Mouse (Mus musculus): ENCODE measurements around the gene Itgav. TPM values are rescaled to one million over a fixed set of nuclear protein-coding genes. Genes with fewer than 3 reads are reported as not detected.

The Itgav gene
- polyA plus RNA-seq, 1 experiment: 17.5 TPM

- peak; percentile 47 to 57 for DNase-seq (ENCODE audit: low read depth in 1 of 2, low spot score in 2 of 2)
- peaks cover 12% of the 10 kb centered on the region for H3K36me3 ChIP-seq (ENCODE audit: control insufficient read depth, insufficient read depth, low read length)
- H3K4me3 ChIP-seq (ENCODE audit: extremely low read depth, insufficient read depth, insufficient read length): no peak overlapping the region
- 44% methylated on average over 7 of the region's 7 CpGs for WGBS
- H3K27me3 ChIP-seq (ENCODE audit: control insufficient read depth, insufficient read depth, low read length): no peaks in the 10 kb centered on the region
- H3K27ac ChIP-seq (ENCODE audit: insufficient read depth, low read length): no peak overlapping the region
- H3K4me1 ChIP-seq (ENCODE audit: control insufficient read depth, insufficient read depth, insufficient read length): peaks cover 3% of the 10 kb centered on the region; the same call in 1 of the 2 replicates
- no peak for TF ChIP-seq POLR2A (IDR thresholded peaks at IDR 0.05; ENCODE audit: low read depth, low read length)
- TF ChIP-seq CTCF (IDR thresholded peaks at IDR 0.05; ENCODE audit: extremely low read depth, insufficient read depth, insufficient read length, insufficient replicate concordance): no peak
Measured at GRCm38 (mm10) chr2:83762106-83762855, 38.1 kb downstream of the Itgav start.

GRCm38 (mm10) chr2:83766058-83766457 is 41.9 kb downstream of the Itgav start:
- no peak for TF ChIP-seq POLR2A (IDR thresholded peaks at IDR 0.05; ENCODE audit: low read depth, low read length)
- TF ChIP-seq CTCF (IDR thresholded peaks at IDR 0.05; ENCODE audit: extremely low read depth, insufficient read depth, insufficient read length, insufficient replicate concordance): no peak
- 88% methylated on average over 6 of the region's 6 CpGs for WGBS

DNA sequence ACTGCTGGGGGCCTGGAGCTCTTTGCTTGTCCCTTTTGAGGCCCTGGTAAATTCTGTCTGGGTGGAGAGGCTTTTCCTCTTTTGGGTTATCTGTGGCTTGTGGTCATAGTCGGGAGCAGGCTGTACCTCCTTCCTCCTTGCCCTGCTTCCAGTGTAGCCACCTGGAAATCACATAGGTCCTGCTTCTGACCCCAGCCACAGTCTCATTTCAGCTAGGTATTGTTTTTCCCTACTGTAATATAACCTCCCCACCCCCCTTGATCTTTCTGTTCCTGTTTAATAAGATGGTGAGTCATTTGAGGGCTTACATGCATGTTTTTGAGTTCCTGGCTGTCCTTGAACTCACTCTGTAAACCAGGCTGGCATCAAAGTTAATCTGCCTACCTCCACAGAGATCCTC is 42.7 kb downstream of the Itgav start:
- 9% methylated on average over 1 of the region's 1 CpGs for WGBS
- peaks cover 14% of the 10 kb centered on the region for H3K36me3 ChIP-seq (ENCODE audit: control insufficient read depth, insufficient read depth, low read length)

More at GRCm38 (mm10) chr2:83766058-83766457, 41.9 kb downstream of the Itgav start:
- Histone ChIP-seq H3K27ac (ENCODE audit: insufficient read depth, low read length) (no peak overlapping the region), H3K36me3 (ENCODE audit: control insufficient read depth, insufficient read depth, low read length) (peaks cover 14% of the 10 kb centered on the region), H3K27me3 (ENCODE audit: control insufficient read depth, insufficient read depth, low read length) (no peaks in the 10 kb centered on the region), H3K4me1 (ENCODE audit: control insufficient read depth, insufficient read depth, insufficient read length) (peaks cover 3% of the 10 kb centered on the region; the same call in 1 of the 2 replicates), H3K4me3 (ENCODE audit: extremely low read depth, insufficient read depth, insufficient read length) (no peak overlapping the region)
- no peak for DNase-seq (ENCODE audit: low read depth in 1 of 2, low spot score in 2 of 2)

GRCm38 (mm10) chr2:83768311-83769047 is 44.3 kb downstream of the Itgav start:
- no peak for TF ChIP-seq POLR2A (IDR thresholded peaks at IDR 0.05; ENCODE audit: low read depth, low read length)
- TF ChIP-seq CTCF (IDR thresholded peaks at IDR 0.05; ENCODE audit: extremely low read depth, insufficient read depth, insufficient read length, insufficient replicate concordance): no peak
- Histone ChIP-seq H3K4me1 (ENCODE audit: control insufficient read depth, insufficient read depth, insufficient read length) (no peaks in the 10 kb centered on the region), H3K27me3 (ENCODE audit: control insufficient read depth, insufficient read depth, low read length) (no peaks in the 10 kb centered on the region), H3K27ac (ENCODE audit: insufficient read depth, low read length) (no peak overlapping the region), H3K4me3 (ENCODE audit: extremely low read depth, insufficient read depth, insufficient read length) (no peak overlapping the region), H3K36me3 (ENCODE audit: control insufficient read depth, insufficient read depth, low read length) (peaks cover 18% of the 10 kb centered on the region)
- 84% methylated on average over 4 of the region's 4 CpGs for WGBS
- DNase-seq (ENCODE audit: low read depth in 1 of 2, low spot score in 2 of 2): no peak

More for the DNA sequence above, 42.7 kb downstream of the Itgav start:
- TF ChIP-seq POLR2A (IDR thresholded peaks at IDR 0.05; ENCODE audit: low read depth, low read length): no peak
- no peak for TF ChIP-seq CTCF (IDR thresholded peaks at IDR 0.05; ENCODE audit: extremely low read depth, insufficient read depth, insufficient read length, insufficient replicate concordance)
- H3K4me1 ChIP-seq (ENCODE audit: control insufficient read depth, insufficient read depth, insufficient read length): peaks cover 3% of the 10 kb centered on the region; the same call in 1 of the 2 replicates
- DNase-seq (ENCODE audit: low read depth in 1 of 2, low spot score in 2 of 2): no peak
- no peak overlapping the region for H3K4me3 ChIP-seq (ENCODE audit: extremely low read depth, insufficient read depth, insufficient read length)
- H3K27ac ChIP-seq (ENCODE audit: insufficient read depth, low read length): no peak overlapping the region
- no peaks in the 10 kb centered on the region for H3K27me3 ChIP-seq (ENCODE audit: control insufficient read depth, insufficient read depth, low read length)

DNA sequence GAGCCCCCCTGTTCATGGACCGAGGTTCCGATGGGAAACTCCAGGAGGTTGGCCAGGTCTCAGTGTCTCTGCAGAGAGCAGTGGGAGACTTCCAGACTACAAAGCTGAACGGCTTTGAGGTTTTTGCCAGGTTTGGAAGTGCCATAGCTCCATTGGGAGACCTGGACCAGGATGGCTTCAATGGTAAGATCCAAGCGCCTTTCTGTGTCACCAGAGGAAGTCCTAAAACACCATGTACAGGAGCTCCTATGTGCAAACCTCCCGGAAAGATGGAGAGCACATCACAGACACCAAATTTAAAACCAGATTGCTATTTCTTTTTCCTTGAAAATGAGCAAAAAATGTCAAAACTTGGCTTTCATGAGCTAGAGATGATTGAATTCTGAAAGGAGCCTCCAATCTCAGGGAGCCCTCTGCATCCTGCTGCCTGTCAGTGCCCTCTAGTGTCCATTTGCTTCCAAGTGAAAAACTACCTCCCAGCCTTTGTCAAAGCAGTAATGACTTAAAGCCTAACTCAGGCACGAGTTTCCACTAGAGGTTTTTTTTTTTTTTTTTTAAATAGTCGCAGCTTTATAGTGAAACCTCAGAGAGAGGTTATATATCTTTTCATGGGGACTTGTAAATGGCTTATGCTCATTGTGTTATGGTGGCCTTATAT is 47.1 kb downstream of the Itgav start:
- H3K27ac ChIP-seq (ENCODE audit: insufficient read depth, low read length): no peak overlapping the region
- H3K36me3 ChIP-seq (ENCODE audit: control insufficient read depth, insufficient read depth, low read length): peaks cover 15% of the 10 kb centered on the region
- TF ChIP-seq CTCF (IDR thresholded peaks at IDR 0.05; ENCODE audit: extremely low read depth, insufficient read depth, insufficient read length, insufficient replicate concordance) (peak; percentile 79; the same call in 1 of the 2 replicates), POLR2A (IDR thresholded peaks at IDR 0.05; ENCODE audit: low read depth, low read length) (no peak)
- no peaks in the 10 kb centered on the region for H3K4me1 ChIP-seq (ENCODE audit: control insufficient read depth, insufficient read depth, insufficient read length)
- DNase-seq (ENCODE audit: low read depth in 1 of 2, low spot score in 2 of 2): peak; percentile 33 to 44
- 59% methylated on average over 7 of the region's 7 CpGs for WGBS
- H3K4me3 ChIP-seq (ENCODE audit: extremely low read depth, insufficient read depth, insufficient read length): no peak overlapping the region
- H3K27me3 ChIP-seq (ENCODE audit: control insufficient read depth, insufficient read depth, low read length): no peaks in the 10 kb centered on the region

GRCm38 (mm10) chr2:83791330-83792073 is 67.3 kb downstream of the Itgav start:
- 94% methylated on average over 20 of the region's 20 CpGs for WGBS

More at GRCm38 (mm10) chr2:83791330-83792073, 67.3 kb downstream of the Itgav start:
- no peak for DNase-seq (ENCODE audit: low read depth in 1 of 2, low spot score in 2 of 2)
- no peak overlapping the region for H3K4me3 ChIP-seq (ENCODE audit: extremely low read depth, insufficient read depth, insufficient read length)
- H3K36me3 ChIP-seq (ENCODE audit: control insufficient read depth, insufficient read depth, low read length): peaks cover 29% of the 10 kb centered on the region
- H3K27me3 ChIP-seq (ENCODE audit: control insufficient read depth, insufficient read depth, low read length): no peaks in the 10 kb centered on the region
- TF ChIP-seq POLR2A (IDR thresholded peaks at IDR 0.05; ENCODE audit: low read depth, low read length): no peak
- no peak for TF ChIP-seq CTCF (IDR thresholded peaks at IDR 0.05; ENCODE audit: extremely low read depth, insufficient read depth, insufficient read length, insufficient replicate concordance)
- H3K4me1 ChIP-seq (ENCODE audit: control insufficient read depth, insufficient read depth, insufficient read length): no peaks in the 10 kb centered on the region
- no peak overlapping the region for H3K27ac ChIP-seq (ENCODE audit: insufficient read depth, low read length)
